Mouse (Mus musculus) cerebellum, postnatal 36 days (tissue): ENCODE measurements around the gene Ormdl3.

Experiments
- DNase-seq, 2 experiments: peaks; one replicate each; pipeline ENCODE4 v3.0.0; 2021 to 2022; ENCODE audit warnings: mixed read lengths in 2 of 2

Gene Ormdl3

GRCm38 (mm10) chr11:98588833-98589281 is 1.7 kb upstream of the Ormdl3 start:
- no peak for DNase-seq

- peak; percentile 33 to 40 for DNase-seq
Measured at GRCm38 (mm10) chr11:98587684-98588546, 747 bp upstream of the Ormdl3 start.

- no peak for DNase-seq
Measured at GRCm38 (mm10) chr11:98586087-98586891, 879 bp downstream of the Ormdl3 start.

GRCm38 (mm10) chr11:98584629-98585177 is 2.5 kb downstream of the Ormdl3 start:
- no peak for DNase-seq

GRCm38 (mm10) chr11:98584146-98584545 is 3.0 kb downstream of the Ormdl3 start:
- DNase-seq: no peak

GRCm38 (mm10) chr11:98583571-98583970 is 3.6 kb downstream of the Ormdl3 start:
- no peak for DNase-seq

GRCm38 (mm10) chr11:98583265-98583552 is 4.0 kb downstream of the Ormdl3 start:
- DNase-seq: no peak

GRCm38 (mm10) chr11:98582551-98583264 is 4.5 kb downstream of the Ormdl3 start:
- no peak for DNase-seq

- no peak for DNase-seq
Measured at GRCm38 (mm10) chr11:98582030-98582388, 5.2 kb downstream of the Ormdl3 start.

GRCm38 (mm10) chr11:98581286-98582029 is 5.7 kb downstream of the Ormdl3 start:
- DNase-seq: no peak

- DNase-seq: no peak
Measured at GRCm38 (mm10) chr11:98580301-98581121, 6.7 kb downstream of the Ormdl3 start.

GRCm38 (mm10) chr11:98577776-98578175 is 9.4 kb downstream of the Ormdl3 start:
- DNase-seq: no peak

- no peak for DNase-seq
Measured at GRCm38 (mm10) chr11:98569461-98569860, 17.7 kb downstream of the Ormdl3 start.

- DNase-seq: no peak
Measured at GRCm38 (mm10) chr11:98568326-98568725, 18.8 kb downstream of the Ormdl3 start.

GRCm38 (mm10) chr11:98563921-98564414 is 23.2 kb downstream of the Ormdl3 start:
- DNase-seq: no peak

- DNase-seq: no peak
Measured at GRCm38 (mm10) chr11:98563025-98563424, 24.1 kb downstream of the Ormdl3 start.

- no peak for DNase-seq
Measured at GRCm38 (mm10) chr11:98560942-98561341, 26.2 kb downstream of the Ormdl3 start.

GRCm38 (mm10) chr11:98555124-98555700 is 32.0 kb downstream of the Ormdl3 start:
- DNase-seq: no peak

- DNase-seq: no peak
Measured at GRCm38 (mm10) chr11:98553966-98554365, 33.2 kb downstream of the Ormdl3 start.

GRCm38 (mm10) chr11:98550975-98551828 is 36.0 kb downstream of the Ormdl3 start, which contains the start of gene Zpbp2:
Gene Zpbp2 (plus strand): TSS chr11:98551097.
- DNase-seq: peak; percentile 91 to 94
